Mouse (Mus musculus) G1E (cell line): ENCODE data around the gene Arfgap1. TPM values are rescaled to one million over a fixed set of nuclear protein-coding genes. Genes with fewer than 3 reads are reported as not detected.

Source experiments
- ATAC-seq: 2 replicates; pipeline ENCODE4 v1.8.0; 2016; ENCODE audit warnings: mild to moderate bottlenecking; ENCODE audit not compliant: insufficient number of reproducible peaks, poor library complexity, low FRiP score, severe bottlenecking; ENCODE audit errors: extremely low read depth
- DNase-seq: peaks from one replicate; pipeline ENCODE4 v3.0.0; 2012; ENCODE audit warnings: low spot score
- H3K27me3 ChIP-seq: 2 replicates; pipeline ENCODE4 v1.6.1; 2012; ENCODE audit warnings: mild to moderate bottlenecking, low read length, inconsistent platforms; ENCODE audit not compliant: insufficient read depth
- H3K36me3 ChIP-seq: replicated peaks from 2 replicates; pipeline ENCODE3; 2012; ENCODE audit warnings: mild to moderate bottlenecking, inconsistent platforms
- H3K4me1 ChIP-seq: 2 replicates; pipeline ENCODE4 v1.6.1; 2012; ENCODE audit warnings: low read depth, low read length, inconsistent platforms, mixed read lengths; ENCODE audit not compliant: insufficient read depth
- H3K4me3 ChIP-seq: 2 replicates; pipeline ENCODE4 v1.5.1; 2012; ENCODE audit warnings: low read depth, mild to moderate bottlenecking, inconsistent platforms, low read length, moderate library complexity, mixed read lengths
- H3K9me3 ChIP-seq: replicated peaks from 2 replicates; pipeline ENCODE4 v1.6.1; 2012; ENCODE audit warnings: inconsistent platforms
- CTCF ChIP-seq: IDR thresholded peaks from 2 replicates; pipeline ENCODE4 v1.5.1; 2012; ENCODE audit warnings: low read depth, low read length, inconsistent platforms, mixed read lengths
- GATA1 ChIP-seq: IDR thresholded peaks from 2 replicates; pipeline ENCODE4 v1.6.1; 2012; ENCODE audit warnings: borderline replicate concordance, low read length, inconsistent platforms, mixed read lengths
- GATA2 ChIP-seq: IDR thresholded peaks from 2 replicates; pipeline ENCODE4 v1.6.1; 2012; ENCODE audit warnings: low read depth, low read length, inconsistent platforms, borderline replicate concordance
- POLR2AphosphoS5 ChIP-seq: IDR thresholded peaks from 2 replicates; pipeline ENCODE4 v1.6.1; 2012; ENCODE audit warnings: low read depth, low read length, inconsistent platforms; ENCODE audit not compliant: insufficient replicate concordance
- TAL1 ChIP-seq: conservative IDR thresholded peaks from 2 replicates; pipeline ENCODE4 v1.6.1; 2012; ENCODE audit warnings: low read depth, low read length, inconsistent platforms, mixed read lengths
- polyA plus RNA-seq: library from polyadenylated mRNA; stranded (reverse); fragments of >175 nt; gene quantifications from 2 replicates; pipeline ENCODE4 v1.2.3, GENCODE M21; 2012
- total RNA-seq, 2 experiments: library from RNA; stranded (forward) in 1 of 2; stranded (reverse) in 1 of 2; fragments of 200-1000 nt in 1 of 2; fragments of >200 nt in 1 of 2; fragmentation: Nextera tagmentation in 1 of 2; gene quantifications; 2 replicates each; pipeline ENCODE4 v1.2.3; 2014 to 2017

The Arfgap1 gene
- total and polyA plus RNA-seq, 3 experiments = 27.8 to 56.1 (median 40.6) TPM

- Histone ChIP-seq H3K36me3 (no peaks in the 10 kb centered on the region), H3K9me3 (no peaks in the 10 kb centered on the region), H3K27me3 (peaks cover 36% of the 10 kb centered on the region), H3K4me1 (no peaks in the 10 kb centered on the region), H3K4me3 (no peak overlapping the region)
- DNase-seq = no peak
- ATAC-seq = no peak
- TF ChIP-seq TAL1 = no peak
- no peak for TF ChIP-seq CTCF
- no peak for TF ChIP-seq GATA2
- TF ChIP-seq POLR2AphosphoS5 = no peak
- no peak for TF ChIP-seq GATA1
Observed at GRCm38 (mm10) chr2:180932418-180932817, 34.6 kb upstream of the Arfgap1 start.

GRCm38 (mm10) chr2:180940187-180940586, 26.8 kb upstream of the Arfgap1 start:
- ATAC-seq (no peak), DNase-seq (no peak)
- peaks cover 11% of the 10 kb centered on the region for H3K27me3 ChIP-seq
- TF ChIP-seq TAL1 (no peak), GATA1 (no peak), CTCF (no peak), GATA2 (no peak), POLR2AphosphoS5 (no peak)
- H3K9me3 ChIP-seq = no peaks in the 10 kb centered on the region
- H3K36me3 ChIP-seq = no peaks in the 10 kb centered on the region
- no peak overlapping the region for H3K4me3 ChIP-seq
- no peaks in the 10 kb centered on the region for H3K4me1 ChIP-seq

DNA sequence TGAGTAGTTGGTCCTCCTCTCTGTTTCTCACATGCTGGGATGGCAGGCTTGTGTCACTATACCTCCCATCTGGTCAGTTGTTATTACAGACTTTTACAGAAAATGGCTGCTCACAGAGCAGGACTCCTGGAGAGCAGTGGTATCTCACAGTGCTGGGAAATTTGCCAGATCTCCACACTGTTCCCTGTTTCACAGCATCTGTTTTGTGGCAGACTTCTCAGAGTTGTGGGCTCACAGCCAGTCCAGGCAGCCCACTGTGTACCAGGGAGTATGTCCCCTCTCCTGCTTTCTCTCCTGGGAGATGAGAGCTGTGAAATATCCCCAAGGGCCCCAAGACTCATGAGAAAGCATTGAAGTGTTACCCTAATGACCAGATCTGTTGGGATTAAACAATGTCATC, 25.2 kb upstream of the Arfgap1 start:
- Histone ChIP-seq H3K4me3 (no peak overlapping the region), H3K36me3 (no peaks in the 10 kb centered on the region), H3K9me3 (no peaks in the 10 kb centered on the region), H3K27me3 (peaks cover 7% of the 10 kb centered on the region), H3K4me1 (no peaks in the 10 kb centered on the region)
- TF ChIP-seq GATA1 = no peak
- TF ChIP-seq CTCF = no peak
- TF ChIP-seq GATA2 = no peak
- no peak for TF ChIP-seq TAL1
- TF ChIP-seq POLR2AphosphoS5 = no peak
- DNase-seq (no peak), ATAC-seq (no peak)

GRCm38 (mm10) chr2:180949947-180950346, 17.1 kb upstream of the Arfgap1 start:
- Histone ChIP-seq H3K9me3 (no peaks in the 10 kb centered on the region), H3K4me3 (no peak overlapping the region), H3K36me3 (no peaks in the 10 kb centered on the region), H3K27me3 (peaks cover 55% of the 10 kb centered on the region), H3K4me1 (no peaks in the 10 kb centered on the region)
- no peak for ATAC-seq
- DNase-seq = no peak
- no peak for TF ChIP-seq GATA2
- TF ChIP-seq POLR2AphosphoS5 = no peak
- no peak for TF ChIP-seq CTCF
- no peak for TF ChIP-seq GATA1
- no peak for TF ChIP-seq TAL1

DNA sequence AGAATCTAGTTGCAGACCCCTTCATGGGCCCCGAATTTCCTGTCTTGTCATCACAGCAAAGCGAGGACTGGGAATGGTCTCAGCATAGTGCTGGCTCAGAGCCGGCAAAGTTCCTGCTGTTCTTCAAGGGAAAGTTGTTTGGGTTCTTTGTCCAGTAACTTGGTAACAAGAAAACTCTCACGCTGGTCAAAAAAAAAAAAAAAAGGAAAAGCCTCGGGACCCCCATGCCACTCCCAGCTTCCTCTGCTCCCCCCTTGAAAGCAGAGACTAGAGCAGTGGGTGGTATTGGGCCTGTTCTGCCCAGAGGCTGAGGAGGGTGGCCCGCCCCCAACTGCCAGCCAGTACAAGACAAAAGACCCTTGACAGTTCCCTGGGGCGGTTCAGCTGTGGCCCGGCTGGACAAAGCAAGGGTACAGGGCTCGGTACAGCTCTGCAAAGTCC, 14.3 kb upstream of the Arfgap1 start:
- no peak for TF ChIP-seq POLR2AphosphoS5
- no peak for TF ChIP-seq TAL1
- TF ChIP-seq GATA2 = no peak
- TF ChIP-seq GATA1 = no peak
- no peak for TF ChIP-seq CTCF
- H3K9me3 ChIP-seq = no peaks in the 10 kb centered on the region
- H3K4me3 ChIP-seq = no peak overlapping the region
- no peaks in the 10 kb centered on the region; the same call in 1 of the 2 replicates for H3K4me1 ChIP-seq
- no peaks in the 10 kb centered on the region for H3K36me3 ChIP-seq
- H3K27me3 ChIP-seq = peaks cover 73% of the 10 kb centered on the region
- ATAC-seq (no peak), DNase-seq (no peak)

- no peaks in the 10 kb centered on the region for H3K36me3 ChIP-seq
- DNase-seq (no peak), ATAC-seq (no peak)
- no peak for TF ChIP-seq GATA1
- TF ChIP-seq CTCF = no peak
- peaks cover 80% of the 10 kb centered on the region for H3K27me3 ChIP-seq
- no peak overlapping the region for H3K4me3 ChIP-seq
- no peaks in the 10 kb centered on the region; the same call in 1 of the 2 replicates for H3K4me1 ChIP-seq
- H3K9me3 ChIP-seq = no peaks in the 10 kb centered on the region
Observed at GRCm38 (mm10) chr2:180953638-180954037, 13.4 kb upstream of the Arfgap1 start.
